Mouse (Mus musculus): ENCODE results near the gene Olfr73.
"Not testable (repeated sequence)": the region's sequence is repeated elsewhere in the genome, so short reads cannot be mapped to it uniquely, and the experiment has no call there.

Olfr73 gene

GRCm38 (mm10) chr2:88037599-88037998, at the start of gene Olfr73:
TSS of gene Olfr73 (minus strand) at chr2:88037699.
- DNase-seq (ENCODE audit: low read depth, low spot score) = no peak

DNA sequence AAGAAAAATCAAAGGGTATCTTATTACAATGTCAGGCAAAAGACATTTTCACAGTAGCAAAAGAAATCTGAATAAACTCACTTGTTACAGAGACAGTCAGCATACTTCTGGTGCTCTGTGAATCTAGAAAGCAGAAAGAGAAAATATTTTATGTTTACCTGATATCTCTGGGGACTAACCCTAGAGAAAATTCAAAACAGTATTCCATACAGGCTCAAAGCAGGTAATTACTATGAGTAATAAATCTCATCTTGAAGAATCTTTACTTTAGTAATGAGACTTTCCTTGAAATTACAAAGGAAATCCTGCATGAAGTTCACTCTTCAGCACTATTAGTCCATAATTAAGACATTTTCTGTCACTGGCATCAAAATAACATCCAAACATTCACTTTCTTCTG, 34.2 kb upstream of the Olfr73 start, which contains the start of gene Olfr1163:
Gene Olfr1163, minus strand, starts transcription at position 101 of the 400 bp plus-strand sequence.
- no peak for DNase-seq (ENCODE audit: low read depth, low spot score)

GRCm38 (mm10) chr2:88063587-88063986, 26.1 kb upstream of the Olfr73 start:
- no peak for DNase-seq (ENCODE audit: low read depth, low spot score)

DNA sequence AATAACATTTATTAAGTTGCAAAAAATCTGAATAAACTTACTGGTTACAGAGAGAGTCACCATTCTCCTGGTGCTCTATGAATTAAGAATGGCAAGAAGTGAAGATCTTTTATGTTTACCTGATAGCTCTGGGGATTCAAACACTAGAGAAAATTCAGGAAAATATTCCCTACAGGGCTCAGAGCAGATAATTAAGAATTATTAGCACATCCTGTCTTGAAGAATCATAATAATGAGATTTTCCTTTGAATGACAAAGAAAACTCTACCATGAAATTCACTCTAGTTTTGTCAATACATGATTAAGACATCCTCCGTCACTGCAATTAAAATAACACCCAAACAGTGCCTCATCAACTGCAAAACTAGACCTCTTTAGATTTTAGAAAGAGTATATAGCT, 13.5 kb upstream of the Olfr73 start, which contains the start of gene Olfr1162:
Gene Olfr1162, minus strand, starts transcription at position 101 of the 400 bp plus-strand sequence.
- no peak for DNase-seq (ENCODE audit: low read depth, low spot score)

DNA sequence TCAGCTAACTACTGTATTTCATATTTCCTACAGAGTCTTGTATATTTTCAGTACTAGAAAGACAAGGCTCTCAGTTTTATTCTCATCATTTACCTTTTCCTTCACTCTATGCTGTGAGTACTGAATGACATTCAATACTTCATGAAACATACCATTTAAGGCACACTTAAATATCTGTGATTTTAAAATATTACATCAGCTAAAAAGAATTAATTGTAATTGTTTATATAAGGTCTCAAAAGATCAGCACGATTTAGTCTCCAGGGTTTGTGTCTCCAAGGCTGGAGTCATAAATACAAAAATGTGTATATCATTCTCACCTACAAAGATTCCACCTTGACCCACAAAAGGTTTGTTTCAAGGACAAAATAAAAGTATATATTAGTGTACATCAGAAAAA, 15.0 kb downstream of the Olfr73 start, which contains the start of gene Olfr1161:
Gene Olfr1161, plus strand, starts transcription at position 301 of the 400 bp plus-strand sequence.
- DNase-seq (ENCODE audit: low read depth, low spot score) = not testable (repeated sequence)

GRCm38 (mm10) chr2:88007515-88008318, 29.8 kb downstream of the Olfr73 start, which contains the start of gene Olfr1160:
TSS of gene Olfr1160 (minus strand) at chr2:88008268.
- DNase-seq (ENCODE audit: low read depth, low spot score) = no peak

DNA sequence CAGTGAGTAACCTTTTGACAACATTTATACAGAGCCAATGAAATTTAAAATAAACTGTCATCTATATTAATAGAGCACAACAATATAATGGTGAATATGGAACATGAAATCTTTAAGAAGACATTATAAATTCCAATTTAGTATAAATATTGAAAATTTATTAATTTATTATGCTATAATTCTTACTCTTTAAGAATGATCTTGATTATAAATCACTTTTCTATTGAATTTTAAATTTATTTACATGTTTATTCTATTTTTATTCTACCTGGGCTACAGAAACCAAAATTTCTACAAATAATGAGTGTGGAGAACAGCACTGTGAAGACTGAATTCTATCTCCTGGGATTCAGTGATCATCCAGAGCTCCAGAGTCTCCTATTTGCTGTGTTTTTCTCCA, 47.7 kb downstream of the Olfr73 start, which contains the start of gene Olfr1158:
Gene Olfr1158, plus strand, starts transcription at position 301 of the 400 bp plus-strand sequence.
- DNase-seq (ENCODE audit: low read depth, low spot score) = no peak
